Mouse (Mus musculus) liver, embryonic 14.5 days (tissue): Measurements from ENCODE around the gene Mylk.
A peak's percentile ranks its signal among the peaks of the same experiment; 100 is the strongest.

Experiments used
- CTCF ChIP-seq: IDR thresholded peaks from 2 replicates; pipeline ENCODE4 v1.5.1; 2016; ENCODE audit warnings: antibody characterized with exemption, low read depth, control low read depth
- EP300 ChIP-seq: IDR thresholded peaks from 2 replicates; pipeline ENCODE4 v1.6.1; 2016; ENCODE audit warnings: antibody characterized with exemption, low read depth

DNA sequence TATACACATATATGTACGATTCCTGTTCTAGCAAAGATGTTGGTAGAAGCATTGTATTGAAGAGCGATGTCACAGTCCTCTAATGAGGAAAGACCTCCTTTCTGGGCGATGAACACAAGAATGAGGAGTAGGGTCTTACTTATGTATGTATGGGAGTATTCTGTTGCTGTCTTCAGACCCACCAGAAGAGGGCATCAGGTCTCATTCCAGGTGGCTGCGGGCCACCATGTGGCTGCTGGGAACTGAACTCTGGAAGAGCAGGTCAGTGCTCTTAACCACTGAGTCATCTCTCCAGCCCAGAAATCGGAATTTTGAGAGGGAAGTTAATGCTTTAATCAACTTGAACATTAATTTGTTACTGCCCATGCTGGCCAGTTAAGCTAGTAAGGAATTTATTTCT is 279.3 kb downstream of the Mylk start:
- TF ChIP-seq CTCF (peak; percentile 60), EP300 (no peak)
